Mouse (Mus musculus) olfactory bulb, adult 2 months (tissue): Measurements from ENCODE around the gene Gm29094.

ENCODE experiments used
- CTCF ChIP-seq: fragments of 200-500 bp; IDR thresholded peaks from 2 replicates; pipeline ENCODE4 v1.5.1; 2012; ENCODE audit warnings: low read depth, mild to moderate bottlenecking, low read length, moderate library complexity; ENCODE audit not compliant: insufficient read depth
- POLR2A ChIP-seq: fragments of 200-500 bp; IDR thresholded peaks from 2 replicates; pipeline ENCODE4 v1.6.1; 2012; ENCODE audit warnings: mild to moderate bottlenecking, low read depth, low read length, moderate library complexity; ENCODE audit not compliant: insufficient read depth

DNA sequence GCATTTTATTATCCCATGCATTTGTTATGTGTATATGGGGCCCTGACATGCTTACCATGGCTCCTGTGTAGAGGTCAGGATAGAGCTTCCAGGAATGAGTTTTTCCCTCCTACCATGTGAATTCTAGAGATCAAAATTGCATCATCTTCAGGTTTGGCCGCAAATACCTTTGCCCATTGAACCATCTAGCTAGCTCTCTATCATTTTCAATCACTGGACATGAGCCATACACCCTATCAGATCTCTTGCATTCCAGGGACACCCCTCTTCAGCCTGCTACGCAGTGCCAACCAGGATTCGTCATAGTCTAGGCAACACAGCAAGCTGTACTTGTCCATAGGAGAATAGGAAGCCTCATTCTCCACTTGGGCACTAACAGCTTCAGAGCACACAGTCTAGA is 64.8 kb downstream of the Gm29094 start:
- TF ChIP-seq CTCF (no peak), POLR2A (no peak)
